ENCODE assay signal across 8 mouse cellular contexts in the genomic region with DNA sequence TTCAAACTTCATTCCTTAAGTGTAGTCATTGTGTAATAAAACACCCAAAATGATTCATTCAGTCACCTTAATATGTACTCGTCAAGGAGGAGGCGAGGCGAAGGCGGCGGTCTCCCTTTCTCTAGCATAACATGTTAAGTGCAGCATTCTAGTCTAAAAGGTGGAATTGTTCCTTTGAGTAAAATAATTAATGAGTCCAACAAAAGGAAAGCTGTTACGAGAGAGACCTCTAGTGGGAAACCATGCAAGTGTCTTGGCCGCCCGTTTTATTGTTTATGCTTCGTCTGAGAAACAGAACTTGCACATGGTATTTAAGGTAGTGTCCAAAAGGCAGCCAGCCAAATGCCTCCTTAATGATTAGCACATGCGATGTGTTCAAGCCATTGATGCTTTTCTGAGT.
DNase-seq lines count a peak whose midpoint lies in the region; ATAC-seq and TF ChIP-seq lines count a peak whose summit lies in the region.

No protein-coding gene starts in this region.

- H3K4me1 ChIP-seq in heart, postnatal 0 days (ENCODE audit: control insufficient read depth, insufficient read depth), result no peaks in the 10 kb centered on the region
- H3K4me1 ChIP-seq in heart, embryonic 10.5 days, result no peaks in the 10 kb centered on the region
- H3K4me1 ChIP-seq in hindbrain, embryonic 10.5 days (replicated peaks), result no peaks in the 10 kb centered on the region

- H3K36me3 ChIP-seq in heart, postnatal 0 days (replicated peaks; ENCODE audit: control insufficient read depth, insufficient read depth, low read length), result no peaks in the 10 kb centered on the region
- H3K36me3 ChIP-seq in heart, embryonic 10.5 days, result no peaks in the 10 kb centered on the region
- no peaks in the 10 kb centered on the region for H3K36me3 ChIP-seq in hindbrain, embryonic 10.5 days

- H3K27ac ChIP-seq in heart, postnatal 0 days (ENCODE audit: low read depth), result no peak overlapping the region
- no peak overlapping the region for H3K27ac ChIP-seq in heart, embryonic 10.5 days
- H3K27ac ChIP-seq in hindbrain, embryonic 10.5 days, result no peak overlapping the region

- no peak for TF ChIP-seq EP300 in heart, postnatal 0 days (IDR thresholded peaks at IDR 0.05; ENCODE audit: low read depth)

- no peak overlapping the region for H3K9ac ChIP-seq in heart, postnatal 0 days (replicated peaks; ENCODE audit: low read depth, low read length)

- 36% methylated on average over 10 of the region's 10 CpGs for WGBS in heart, postnatal 0 days
- 48% methylated on average over 10 of the region's 10 CpGs for WGBS in heart, embryonic 10.5 days
- WGBS in hindbrain, embryonic 10.5 days, result 42% methylated on average over 10 of the region's 10 CpGs

- ATAC-seq in heart, postnatal 0 days (ENCODE audit: insufficient read depth, low read depth), result no peak
- ATAC-seq in megakaryocyte progenitor cell, adult 5-6 weeks (replicated peaks; ENCODE audit: poor library complexity), result peak; percentile 54; the same call in 1 of the 2 replicates

- no peaks in the 10 kb centered on the region for H3K9me3 ChIP-seq in heart, postnatal 0 days (replicated peaks; ENCODE audit: control insufficient read depth, low read length)
- H3K9me3 ChIP-seq in heart, embryonic 10.5 days, result no peaks in the 10 kb centered on the region
- H3K9me3 ChIP-seq in hindbrain, embryonic 10.5 days, result no peaks in the 10 kb centered on the region

- no peak overlapping the region for H3K4me2 ChIP-seq in heart, postnatal 0 days (ENCODE audit: low read depth, low read length)

- no peak overlapping the region for H3K4me3 ChIP-seq in heart, postnatal 0 days (ENCODE audit: low read depth, low read length)
- H3K4me3 ChIP-seq in heart, embryonic 10.5 days, result no peak overlapping the region
- H3K4me3 ChIP-seq in hindbrain, embryonic 10.5 days, result no peak overlapping the region

- TF ChIP-seq CTCF in heart, postnatal 0 days (IDR thresholded peaks at IDR 0.05; ENCODE audit: low read depth), result peak; percentile 58

- DNase-seq in heart, postnatal 0 days (ENCODE audit: low spot score), result peak; percentile 18
- no peak for DNase-seq in heart, embryonic 10.5 days (ENCODE audit: low spot score)
- peak; percentile 59 for DNase-seq in embryo, embryonic 10 days (ENCODE audit: low spot score)
- peak; percentile 31 for DNase-seq in hindbrain, embryonic 10.5 days (ENCODE audit: low spot score)
- peak; percentile 11 for DNase-seq in layer of hippocampus, adult 9-10 months (ENCODE audit: low spot score)
- DNase-seq in skeletal muscle tissue, adult 2 months (ENCODE audit: low read depth, low spot score), result peak; percentile 3
- DNase-seq in spleen, adult 18-20 months, result no peak

- no peaks in the 10 kb centered on the region for H3K27me3 ChIP-seq in heart, postnatal 0 days (ENCODE audit: control insufficient read depth, insufficient read depth, low read length)
- no peaks in the 10 kb centered on the region for H3K27me3 ChIP-seq in heart, embryonic 10.5 days (ENCODE audit: insufficient read depth, poor library complexity, severe bottlenecking)
- H3K27me3 ChIP-seq in hindbrain, embryonic 10.5 days (ENCODE audit: insufficient read depth, poor library complexity, severe bottlenecking), result no peaks in the 10 kb centered on the region

Comparison
In these comparisons a context has a peak if more than half of its experiments do, and no peak if none do; other contexts are left out.
1. DNase-seq: peak in heart, postnatal 0 days (single experiment), embryo, embryonic 10 days (single experiment), hindbrain, embryonic 10.5 days (single experiment), layer of hippocampus, adult 9-10 months (single experiment) and skeletal muscle tissue, adult 2 months (single experiment); none in heart, embryonic 10.5 days (single experiment) and spleen, adult 18-20 months (0 of 2).